Mouse (Mus musculus) lung, postnatal 0 days (tissue): ENCODE data around the gene Sgsm2.

Experiments
- CTCF ChIP-seq: IDR thresholded peaks from 2 replicates; pipeline ENCODE4 v1.5.1; 2016; ENCODE audit warnings: antibody characterized with exemption, mild to moderate bottlenecking
- EP300 ChIP-seq: IDR thresholded peaks from 2 replicates; pipeline ENCODE4 v1.6.1; 2016; ENCODE audit warnings: antibody characterized with exemption, mild to moderate bottlenecking, control low read depth

DNA sequence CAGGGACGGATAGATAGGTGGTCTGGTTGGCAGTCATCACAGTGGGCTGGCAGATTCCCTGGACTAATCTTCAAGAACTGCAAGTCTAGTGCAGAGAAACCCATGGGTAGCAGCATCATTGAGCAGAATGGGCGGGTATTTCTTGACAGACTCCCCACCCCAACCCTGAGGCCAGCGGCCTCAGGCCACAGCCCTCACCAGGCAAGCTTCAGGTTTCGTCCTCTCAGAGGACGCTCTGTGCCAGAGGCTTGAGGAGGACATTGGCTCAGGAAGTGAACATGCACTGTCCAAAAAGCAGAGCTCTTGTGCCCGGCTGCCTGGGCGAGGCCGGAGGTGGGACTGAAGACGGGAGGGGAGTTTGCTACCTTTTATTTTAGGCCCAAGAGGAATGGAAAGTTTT, 32.4 kb downstream of the Sgsm2 start:
- TF ChIP-seq CTCF (no peak), EP300 (no peak)
